Mouse (Mus musculus): ENCODE measurements at regions not wholly inside any gene's neighbourhood (a gene's known extent, or its start where the extent isn't known, plus 50 kb on each side); places are given as distances from the start of the nearest gene placed in this dataset.

GRCm38 (mm10) chr5:52092273-52092672, 98.0 kb downstream of the Dhx15 start:
- DNase-seq (ENCODE audit: low spot score in 2 of 2): no peak

GRCm38 (mm10) chr5:52088131-52088530, 102.2 kb downstream of the Dhx15 start:
- DNase-seq (ENCODE audit: low spot score in 2 of 2): no peak

- DNase-seq (ENCODE audit: low spot score in 2 of 2): no peak
These were observed 103.4 kb downstream of the Dhx15 start for GRCm38 (mm10) chr5:52086766-52087429.

GRCm38 (mm10) chr5:52080268-52080667, 110.0 kb downstream of the Dhx15 start:
- DNase-seq (ENCODE audit: low spot score in 2 of 2): no peak

GRCm38 (mm10) chr5:52077696-52078095, 112.6 kb downstream of the Dhx15 start:
- no peak for DNase-seq (ENCODE audit: low spot score in 2 of 2)

- DNase-seq (ENCODE audit: low spot score in 2 of 2): no peak
These were observed 115.2 kb downstream of the Dhx15 start for GRCm38 (mm10) chr5:52075096-52075495.

- peak; percentile 30 to 76 for DNase-seq (ENCODE audit: low spot score in 2 of 2)
These were observed 125.4 kb downstream of the Dhx15 start for GRCm38 (mm10) chr5:52064804-52065451.

GRCm38 (mm10) chr5:52062214-52062613, 128.1 kb downstream of the Dhx15 start:
- no peak for DNase-seq (ENCODE audit: low spot score in 2 of 2)

- no peak for DNase-seq (ENCODE audit: low spot score in 2 of 2)
These were observed 129.1 kb downstream of the Dhx15 start for GRCm38 (mm10) chr5:52061226-52061625.

GRCm38 (mm10) chr5:52057261-52057660, 133.1 kb downstream of the Dhx15 start:
- no peak for DNase-seq (ENCODE audit: low spot score in 2 of 2)

- DNase-seq (ENCODE audit: low spot score in 2 of 2): no peak
These were observed 138.2 kb downstream of the Dhx15 start for GRCm38 (mm10) chr5:52052072-52052465.

GRCm38 (mm10) chr5:52051383-52052071, 138.8 kb downstream of the Dhx15 start:
- no peak for DNase-seq (ENCODE audit: low spot score in 2 of 2)

- no peak for DNase-seq (ENCODE audit: low spot score in 2 of 2)
These were observed 141.5 kb downstream of the Dhx15 start for GRCm38 (mm10) chr5:52048790-52049189.

- no peak for DNase-seq (ENCODE audit: low spot score in 2 of 2)
These were observed 143.6 kb downstream of the Dhx15 start for GRCm38 (mm10) chr5:52046704-52047103.

- no peak for DNase-seq (ENCODE audit: low spot score in 2 of 2)
These were observed 146.2 kb downstream of the Dhx15 start for GRCm38 (mm10) chr5:52044101-52044500.

- DNase-seq (ENCODE audit: low spot score in 2 of 2): no peak
These were observed 148.9 kb downstream of the Dhx15 start for GRCm38 (mm10) chr5:52041447-52041846.

GRCm38 (mm10) chr5:52040427-52041312, 149.6 kb downstream of the Dhx15 start:
- DNase-seq (ENCODE audit: low spot score in 2 of 2): no peak

GRCm38 (mm10) chr5:52035339-52035738, 155.0 kb downstream of the Dhx15 start:
- DNase-seq (ENCODE audit: low spot score in 2 of 2): no peak

- DNase-seq (ENCODE audit: low spot score in 2 of 2): no peak
These were observed 162.8 kb downstream of the Dhx15 start for GRCm38 (mm10) chr5:52027478-52027877.

- DNase-seq (ENCODE audit: low spot score in 2 of 2): no peak
These were observed 164.2 kb downstream of the Dhx15 start for GRCm38 (mm10) chr5:52026148-52026547.

- DNase-seq (ENCODE audit: low spot score in 2 of 2): no peak
These were observed 167.1 kb downstream of the Dhx15 start for GRCm38 (mm10) chr5:52023212-52023611.

- DNase-seq (ENCODE audit: low spot score in 2 of 2): no peak
These were observed 173.3 kb downstream of the Dhx15 start for GRCm38 (mm10) chr5:52016992-52017391.
